Mouse (Mus musculus): ENCODE results near the gene Eno2. TPM values are rescaled to one million over a fixed set of nuclear protein-coding genes. Genes with fewer than 3 reads are reported as not detected.

Eno2 gene
- polyA plus RNA-seq, 1 experiment: not detected

- no peak for TF ChIP-seq GATA1 (IDR thresholded peaks at IDR 0.05; ENCODE audit: low read length)
These were observed 13.5 kb downstream of the Eno2 start, which contains the start of the genes Gm45234 and Atn1 for GRCm38 (mm10) chr6:124755831-124756595. TSS of gene Gm45234 (minus strand) at chr6:124756021. TSS of gene Atn1 (minus strand) at chr6:124756524.

GRCm38 (mm10) chr6:124755306-124755705 is 14.2 kb downstream of the Eno2 start:
- no peak for TF ChIP-seq GATA1 (IDR thresholded peaks at IDR 0.05; ENCODE audit: low read length)

DNA sequence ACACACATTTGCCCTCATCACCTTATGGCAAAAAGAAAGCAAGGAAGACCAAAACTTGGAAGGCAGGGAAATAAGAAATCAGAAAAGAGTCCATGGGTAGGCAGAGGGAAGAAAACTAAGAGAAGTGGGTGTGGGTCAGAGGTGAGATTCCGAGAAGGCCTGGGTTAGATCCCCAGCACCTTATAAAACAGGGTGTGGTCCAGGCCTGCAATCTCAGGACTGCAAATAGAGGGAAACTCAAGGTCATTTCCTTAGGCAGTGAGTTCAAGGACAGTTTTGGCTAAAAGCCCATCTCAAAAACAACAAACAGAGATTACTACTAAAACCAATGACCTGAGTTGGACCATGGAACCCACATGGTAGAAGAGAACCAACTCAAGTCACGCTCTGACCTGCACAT is 15.6 kb downstream of the Eno2 start:
- TF ChIP-seq GATA1 (IDR thresholded peaks at IDR 0.05; ENCODE audit: low read length): no peak

GRCm38 (mm10) chr6:124750405-124750804 is 19.1 kb downstream of the Eno2 start:
- TF ChIP-seq GATA1 (IDR thresholded peaks at IDR 0.05; ENCODE audit: low read length): no peak

- no peak for TF ChIP-seq GATA1 (IDR thresholded peaks at IDR 0.05; ENCODE audit: low read length)
These were observed 22.5 kb downstream of the Eno2 start for GRCm38 (mm10) chr6:124746654-124747632.

DNA sequence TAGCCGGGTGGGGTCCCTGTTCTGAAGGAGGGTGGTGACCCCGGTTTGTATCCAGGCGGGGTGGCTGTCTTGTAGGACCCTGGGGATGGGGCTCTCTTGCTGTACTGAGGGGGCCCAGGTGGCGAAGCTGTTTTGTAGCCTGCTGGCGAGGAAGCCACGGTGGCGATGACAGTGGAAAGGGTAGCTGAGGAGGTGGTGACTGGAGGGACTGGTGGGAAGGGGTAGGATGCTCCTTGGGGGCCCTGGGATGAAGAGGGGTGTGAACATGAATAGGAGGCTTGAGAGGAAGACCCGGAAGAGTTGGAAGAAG is 23.2 kb downstream of the Eno2 start:
- TF ChIP-seq GATA1 (IDR thresholded peaks at IDR 0.05; ENCODE audit: low read length): no peak

GRCm38 (mm10) chr6:124745490-124746295 is 23.8 kb downstream of the Eno2 start:
- no peak for TF ChIP-seq GATA1 (IDR thresholded peaks at IDR 0.05; ENCODE audit: low read length)

- no peak for TF ChIP-seq GATA1 (IDR thresholded peaks at IDR 0.05; ENCODE audit: low read length)
These were observed 24.6 kb downstream of the Eno2 start for GRCm38 (mm10) chr6:124744755-124745321.

DNA sequence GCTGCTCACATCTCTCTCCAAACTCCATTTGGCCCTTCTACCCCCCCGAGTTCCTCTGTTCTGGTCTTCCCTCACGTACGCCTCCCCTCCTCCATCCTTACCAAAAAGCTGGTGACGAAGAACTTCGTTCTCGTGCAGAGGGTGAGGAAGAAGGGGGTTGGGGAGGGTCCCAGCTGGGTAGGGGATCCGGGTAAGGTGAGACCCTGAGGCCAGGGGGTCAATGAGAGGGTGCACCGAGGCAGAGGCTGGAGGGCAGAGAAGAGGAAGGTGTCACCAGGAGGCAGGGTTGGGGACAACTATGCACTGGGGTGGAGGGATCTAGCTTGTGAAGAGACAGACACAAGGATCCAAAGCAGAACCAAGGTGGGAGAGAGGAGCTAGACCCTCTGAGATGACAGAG is 25.8 kb downstream of the Eno2 start:
- TF ChIP-seq GATA1 (IDR thresholded peaks at IDR 0.05; ENCODE audit: low read length): no peak

DNA sequence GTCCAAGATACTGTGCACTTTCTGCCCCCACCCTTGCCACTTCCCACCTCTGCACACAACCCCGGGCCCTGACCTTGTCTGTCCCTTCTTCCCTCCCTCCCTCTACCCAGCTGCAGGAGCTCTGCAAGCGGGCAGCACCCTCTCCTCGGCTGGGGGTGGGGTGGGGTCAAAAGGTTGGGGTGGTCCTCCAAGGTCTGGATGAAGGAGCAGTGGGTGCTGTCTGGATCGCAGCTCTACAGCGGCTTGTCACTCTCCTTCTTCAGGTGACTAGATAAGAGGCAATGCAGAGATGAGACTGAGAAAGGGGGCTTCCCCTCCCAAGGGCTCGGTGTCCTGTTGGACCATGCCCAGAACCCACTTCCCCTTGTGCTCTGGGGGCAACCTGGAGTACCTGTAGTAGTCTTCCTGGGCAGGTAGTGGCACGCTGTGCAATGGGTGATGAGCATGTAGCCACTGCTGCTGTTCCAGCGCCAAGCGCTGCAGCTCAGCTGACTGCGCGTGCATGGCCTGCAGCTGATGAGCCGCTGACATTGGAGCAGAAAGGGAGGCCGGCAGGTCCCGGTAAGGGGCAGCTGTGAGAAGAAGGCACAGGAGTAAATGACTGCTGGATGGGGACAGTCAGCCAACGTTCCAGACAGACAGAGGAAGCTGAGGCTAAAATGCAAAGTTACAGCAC is 26.5 kb downstream of the Eno2 start:
- no peak for TF ChIP-seq GATA1 (IDR thresholded peaks at IDR 0.05; ENCODE audit: low read length)

- no peak for TF ChIP-seq GATA1 (IDR thresholded peaks at IDR 0.05; ENCODE audit: low read length)
These were observed 27.6 kb downstream of the Eno2 start for GRCm38 (mm10) chr6:124741842-124742241.

GRCm38 (mm10) chr6:124740888-124741761 is 28.3 kb downstream of the Eno2 start, which contains the start of gene Grcc10:
TSS of gene Grcc10 (minus strand) at chr6:124741374.
- TF ChIP-seq GATA1 (IDR thresholded peaks at IDR 0.05; ENCODE audit: low read length): no peak

GRCm38 (mm10) chr6:124740211-124740887 is 29.1 kb downstream of the Eno2 start:
- no peak for TF ChIP-seq GATA1 (IDR thresholded peaks at IDR 0.05; ENCODE audit: low read length)
